Mouse (Mus musculus) lung, adult 2 months (tissue): ENCODE measurements around the gene Krt39.

Experiments used
- CTCF ChIP-seq: fragments of 200-500 bp; IDR thresholded peaks from 2 replicates; pipeline ENCODE4 v1.5.1; 2011; ENCODE audit warnings: mild to moderate bottlenecking, low read length, control low read depth; ENCODE audit not compliant: insufficient read depth
- POLR2A ChIP-seq: fragments of 200-500 bp; IDR thresholded peaks from 2 replicates; pipeline ENCODE4 v1.6.1; 2011; ENCODE audit warnings: low read depth, mild to moderate bottlenecking, control low read depth, low read length, borderline replicate concordance; ENCODE audit errors: extremely low read depth

GRCm38 (mm10) chr11:99521288-99521860 is at the start of gene Krt39:
- TF ChIP-seq CTCF (no peak), POLR2A (no peak)
